Mouse (Mus musculus): ENCODE results near the gene Nfkbie. TPM values are rescaled to one million over a fixed set of nuclear protein-coding genes. Genes with fewer than 3 reads are reported as not detected.

The Nfkbie gene
- polyA plus RNA-seq (2015; fragmentation: Nextera tagmentation; extraction: Ambion mirVana), result 4.8 and 5.1 TPM in 2 replicates

- peak within 1 kb of the TSS; percentile 57 for H3K4me3 ChIP-seq (replicated peaks; ENCODE audit: low read depth, low read length)
- ATAC-seq (replicated peaks; ENCODE audit: low FRiP score, low read depth) (peak; percentile 77), DNase-seq (ENCODE audit: low spot score) (peak; percentile 96)
- H3K4me1 ChIP-seq (replicated peaks; ENCODE audit: insufficient read depth, low read length), result peaks cover 4% of the 10 kb centered on the region; the same call in 1 of the 2 replicates
- H3K9ac ChIP-seq (ENCODE audit: low read depth, low read length), result peak within 1 kb of the TSS; percentile 66
- H3K27ac ChIP-seq, result no peak within 1 kb of the TSS
- H3K27me3 ChIP-seq (ENCODE audit: insufficient read depth, low read length), result no peaks in the 10 kb centered on the region
- no peaks in the 10 kb centered on the region for H3K9me3 ChIP-seq (replicated peaks; ENCODE audit: low read length)
- 0 out of 2 replicates have a peak, but pooled peaks cover 3% of the 10 kb centered on the region for H3K36me3 ChIP-seq (ENCODE audit: insufficient read depth, low read length)
- H3K4me2 ChIP-seq (ENCODE audit: low read length), result peak within 1 kb of the TSS; percentile 92
- no peak; the same call in 1 of the 2 replicates for TF ChIP-seq CTCF (IDR thresholded peaks at IDR 0.05; ENCODE audit: low read depth)
- 0% methylated on average over 45 of the region's 45 CpGs for WGBS
These were observed at the start of gene Nfkbie for GRCm38 (mm10) chr17:45555452-45556106. Gene Nfkbie, plus strand, starts transcription at chr17:45555703.

- H3K27me3 ChIP-seq (ENCODE audit: insufficient read depth, low read length), result no peaks in the 10 kb centered on the region
- DNase-seq (ENCODE audit: low spot score) (no peak), ATAC-seq (replicated peaks; ENCODE audit: low FRiP score, low read depth) (no peak)
- no peak overlapping the region for H3K4me2 ChIP-seq (ENCODE audit: low read length)
- no peaks in the 10 kb centered on the region for H3K9me3 ChIP-seq (replicated peaks; ENCODE audit: low read length)
- 0 out of 2 replicates have a peak, but pooled peaks cover 4% of the 10 kb centered on the region for H3K4me1 ChIP-seq (replicated peaks; ENCODE audit: insufficient read depth, low read length)
- TF ChIP-seq CTCF (IDR thresholded peaks at IDR 0.05; ENCODE audit: low read depth), result no peak
- H3K27ac ChIP-seq, result no peak overlapping the region
- H3K9ac ChIP-seq (ENCODE audit: low read depth, low read length), result no peak overlapping the region
- WGBS, result 73% methylated on average over 6 of the region's 6 CpGs
- no peaks in the 10 kb centered on the region; the same call in 1 of the 2 replicates for H3K36me3 ChIP-seq (ENCODE audit: insufficient read depth, low read length)
- H3K4me3 ChIP-seq (replicated peaks; ENCODE audit: low read depth, low read length), result no peak overlapping the region
These were observed 49.5 kb upstream of the Nfkbie start for GRCm38 (mm10) chr17:45505941-45506465.

- Histone ChIP-seq H3K4me1 (replicated peaks; ENCODE audit: insufficient read depth, low read length) (0 out of 2 replicates have a peak, but pooled peaks cover 4% of the 10 kb centered on the region), H3K9me3 (replicated peaks; ENCODE audit: low read length) (no peaks in the 10 kb centered on the region), H3K27me3 (ENCODE audit: insufficient read depth, low read length) (no peaks in the 10 kb centered on the region), H3K9ac (ENCODE audit: low read depth, low read length) (peak within 1 kb of the TSS; percentile 68), H3K36me3 (ENCODE audit: insufficient read depth, low read length) (no peaks in the 10 kb centered on the region; the same call in 1 of the 2 replicates), H3K4me3 (replicated peaks; ENCODE audit: low read depth, low read length) (peak within 1 kb of the TSS; percentile 86), H3K4me2 (ENCODE audit: low read length) (peak within 1 kb of the TSS; percentile 48), H3K27ac (peak within 1 kb of the TSS; percentile 81)
- DNase-seq (ENCODE audit: low spot score) (peak; percentile 95), ATAC-seq (replicated peaks; ENCODE audit: low FRiP score, low read depth) (peak; percentile 91)
- peak; percentile 91 for TF ChIP-seq CTCF (IDR thresholded peaks at IDR 0.05; ENCODE audit: low read depth)
- WGBS, result under 1% methylated on average over 42 of the region's 42 CpGs
These were observed 48.8 kb upstream of the Nfkbie start, which contains the start of gene Aars2 for GRCm38 (mm10) chr17:45506700-45507189. Gene Aars2, plus strand, starts transcription at chr17:45506841.

GRCm38 (mm10) chr17:45510871-45511270 is 44.6 kb upstream of the Nfkbie start:
- Histone ChIP-seq H3K4me3 (replicated peaks; ENCODE audit: low read depth, low read length) (no peak overlapping the region), H3K9me3 (replicated peaks; ENCODE audit: low read length) (no peaks in the 10 kb centered on the region), H3K27me3 (ENCODE audit: insufficient read depth, low read length) (no peaks in the 10 kb centered on the region), H3K9ac (ENCODE audit: low read depth, low read length) (no peak overlapping the region), H3K4me2 (ENCODE audit: low read length) (no peak overlapping the region), H3K27ac (no peak overlapping the region), H3K36me3 (ENCODE audit: insufficient read depth, low read length) (no peaks in the 10 kb centered on the region; the same call in 1 of the 2 replicates), H3K4me1 (replicated peaks; ENCODE audit: insufficient read depth, low read length) (0 out of 2 replicates have a peak, but pooled peaks cover 4% of the 10 kb centered on the region)
- DNase-seq (ENCODE audit: low spot score), result no peak
- no peak for TF ChIP-seq CTCF (IDR thresholded peaks at IDR 0.05; ENCODE audit: low read depth)
- ATAC-seq (replicated peaks; ENCODE audit: low FRiP score, low read depth), result no peak
- 86% methylated on average over 4 of the region's 4 CpGs for WGBS

- Histone ChIP-seq H3K4me3 (replicated peaks; ENCODE audit: low read depth, low read length) (no peak overlapping the region), H3K9me3 (replicated peaks; ENCODE audit: low read length) (no peaks in the 10 kb centered on the region), H3K36me3 (ENCODE audit: insufficient read depth, low read length) (no peaks in the 10 kb centered on the region; the same call in 1 of the 2 replicates), H3K27ac (no peak overlapping the region), H3K4me1 (replicated peaks; ENCODE audit: insufficient read depth, low read length) (0 out of 2 replicates have a peak, but pooled peaks cover 4% of the 10 kb centered on the region), H3K4me2 (ENCODE audit: low read length) (no peak overlapping the region), H3K9ac (ENCODE audit: low read depth, low read length) (no peak overlapping the region), H3K27me3 (ENCODE audit: insufficient read depth, low read length) (no peaks in the 10 kb centered on the region)
- ATAC-seq (replicated peaks; ENCODE audit: low FRiP score, low read depth), result no peak
- no peak for TF ChIP-seq CTCF (IDR thresholded peaks at IDR 0.05; ENCODE audit: low read depth)
- DNase-seq (ENCODE audit: low spot score), result no peak
- 88% methylated on average over 4 of the region's 4 CpGs for WGBS
These were observed 43.7 kb upstream of the Nfkbie start for GRCm38 (mm10) chr17:45511757-45512156.

- H3K27ac ChIP-seq, result no peak overlapping the region
- H3K4me1 ChIP-seq (replicated peaks; ENCODE audit: insufficient read depth, low read length), result no peaks in the 10 kb centered on the region
- no peak for DNase-seq (ENCODE audit: low spot score)
- no peak overlapping the region for H3K9ac ChIP-seq (ENCODE audit: low read depth, low read length)
- peaks cover 14% of the 10 kb centered on the region; the same call in 1 of the 2 replicates for H3K36me3 ChIP-seq (ENCODE audit: insufficient read depth, low read length)
- H3K27me3 ChIP-seq (ENCODE audit: insufficient read depth, low read length), result no peaks in the 10 kb centered on the region
- no peak for TF ChIP-seq CTCF (IDR thresholded peaks at IDR 0.05; ENCODE audit: low read depth)
- no peak overlapping the region for H3K4me3 ChIP-seq (replicated peaks; ENCODE audit: low read depth, low read length)
- 59% methylated on average over 15 of the region's 15 CpGs for WGBS
- H3K9me3 ChIP-seq (replicated peaks; ENCODE audit: low read length), result no peaks in the 10 kb centered on the region
- ATAC-seq (replicated peaks; ENCODE audit: low FRiP score, low read depth), result no peak
- no peak overlapping the region for H3K4me2 ChIP-seq (ENCODE audit: low read length)
These were observed 40.2 kb upstream of the Nfkbie start for GRCm38 (mm10) chr17:45515204-45515726.
